Mouse (Mus musculus) limb, embryonic 11.5 days (tissue): ENCODE results near the gene Gpr35. TPM values are rescaled to one million over a fixed set of nuclear protein-coding genes. Genes with fewer than 3 reads are reported as not detected.
"Not testable (repeated sequence)": the region's sequence is repeated elsewhere in the genome, so short reads cannot be mapped to it uniquely, and the experiment has no call there.

Source experiments
- ATAC-seq: fragments of 200-750 bp; cut with Nextera tagmentation; 2 replicates; pipeline ENCODE4 v1.8.0; 2017; ENCODE audit warnings: low read depth; ENCODE audit not compliant: insufficient number of reproducible peaks, low FRiP score, low TSS enrichment
- DNase-seq: peaks from one replicate; pipeline ENCODE4 v3.0.0-alpha.2; 2015; ENCODE audit warnings: low spot score
- H3K27ac ChIP-seq: fragments of 300-500 bp; sonication (generic); replicated peaks from 2 replicates; pipeline ENCODE4 v1.5.1; 2014; ENCODE audit warnings: low read depth, mild to moderate bottlenecking, low read length
- H3K27me3 ChIP-seq: fragments of 300-500 bp; sonication (generic); 2 replicates; pipeline ENCODE4 v1.6.1; 2014; ENCODE audit warnings: mild to moderate bottlenecking, low read length, mixed read lengths; ENCODE audit not compliant: control insufficient read depth, insufficient read depth
- H3K36me3 ChIP-seq: fragments of 300-500 bp; sonication (generic); 2 replicates; pipeline ENCODE4 v1.6.1; 2014; ENCODE audit warnings: mild to moderate bottlenecking, low read length, moderate library complexity, mixed read lengths; ENCODE audit not compliant: control insufficient read depth, insufficient read depth
- H3K4me1 ChIP-seq: fragments of 300-500 bp; sonication (generic); 2 replicates; pipeline ENCODE4 v1.6.1; 2014; ENCODE audit warnings: low read length, mixed read lengths; ENCODE audit not compliant: control insufficient read depth, insufficient read depth
- H3K4me2 ChIP-seq: fragments of 300-500 bp; sonication (generic); 2 replicates; pipeline ENCODE4 v1.6.1; 2014; ENCODE audit warnings: low read depth, mild to moderate bottlenecking, moderate library complexity; ENCODE audit not compliant: severe bottlenecking
- H3K4me3 ChIP-seq: fragments of 300-500 bp; sonication (generic); 2 replicates; pipeline ENCODE4 v1.5.1; 2014; ENCODE audit warnings: low read depth, low read length
- H3K9ac ChIP-seq: fragments of 300-500 bp; sonication (generic); 2 replicates; pipeline ENCODE4 v1.6.1; 2014; ENCODE audit warnings: mild to moderate bottlenecking, low read length
- H3K9me3 ChIP-seq: fragments of 300-500 bp; sonication (generic); 2 replicates; pipeline ENCODE4 v1.6.1; 2016; ENCODE audit warnings: low read length; ENCODE audit not compliant: control insufficient read depth
- WGBS: fragments of 180-500 bp; shearing (Covaris S2); extraction: QIAGEN DNeasy Blood & Tissue Kit; methylation state at CpG from one replicate; pipeline ENCODE4 v1.1.7; 2014; 5-methylcytosine and 5-hydroxymethylcytosine counted together
- polyA plus RNA-seq: library from polyadenylated mRNA; unstranded; fragments of >200 nt; fragmentation: Nextera tagmentation; extraction: Ambion mirVana; gene quantifications from 2 replicates; pipeline ENCODE4 v1.2.1, GENCODE M21; 2014

Gpr35 gene
- polyA plus RNA-seq, 1 experiment from 2014 or later = 0.44 TPM

DNA sequence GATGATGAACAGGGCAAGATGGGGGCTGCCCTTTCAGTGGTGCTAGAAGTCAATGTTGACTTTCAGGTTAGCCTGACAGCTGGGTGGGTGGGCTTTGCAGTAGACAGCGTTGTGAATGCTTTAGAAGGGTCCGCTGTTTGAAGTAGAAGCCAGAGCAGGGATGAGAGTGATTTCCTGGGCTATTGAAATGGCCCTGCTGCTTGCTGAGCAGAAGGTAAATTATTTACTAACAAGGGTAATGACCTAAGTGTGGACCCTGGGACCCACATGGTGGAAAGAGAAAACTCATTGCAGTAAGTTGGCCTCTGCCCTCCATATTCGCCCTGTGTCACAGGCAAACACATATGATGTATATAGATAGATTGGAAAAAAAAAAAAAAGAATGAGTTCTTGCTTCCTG, 14.2 kb upstream of the Gpr35 start:
- no peak overlapping the region for H3K27ac ChIP-seq
- H3K4me3 ChIP-seq = no peak overlapping the region
- WGBS = 90% methylated on average over 3 of the region's 3 CpGs
- ATAC-seq = no peak
- H3K27me3 ChIP-seq = no peaks in the 10 kb centered on the region
- peaks cover 8% of the 10 kb centered on the region; the same call in 1 of the 2 replicates for H3K36me3 ChIP-seq
- H3K9me3 ChIP-seq = no peaks in the 10 kb centered on the region
- peaks cover 10% of the 10 kb centered on the region for H3K4me1 ChIP-seq
- no peak overlapping the region for H3K4me2 ChIP-seq
- no peak for DNase-seq
- no peak overlapping the region for H3K9ac ChIP-seq

GRCm38 (mm10) chr1:92937797-92938196, 12.9 kb upstream of the Gpr35 start:
- no peak for ATAC-seq
- H3K27me3 ChIP-seq = no peaks in the 10 kb centered on the region
- H3K9me3 ChIP-seq = no peaks in the 10 kb centered on the region
- peaks cover 8% of the 10 kb centered on the region; the same call in 1 of the 2 replicates for H3K36me3 ChIP-seq
- DNase-seq = no peak
- H3K4me1 ChIP-seq = peaks cover 10% of the 10 kb centered on the region
- H3K4me3 ChIP-seq = no peak overlapping the region
- WGBS = 87% methylated on average over 3 of the region's 3 CpGs
- no peak overlapping the region for H3K9ac ChIP-seq
- H3K27ac ChIP-seq = no peak overlapping the region
- no peak overlapping the region for H3K4me2 ChIP-seq

GRCm38 (mm10) chr1:92939746-92940145, 10.9 kb upstream of the Gpr35 start:
- peaks cover 8% of the 10 kb centered on the region; the same call in 1 of the 2 replicates for H3K36me3 ChIP-seq
- no peak overlapping the region for H3K27ac ChIP-seq
- H3K9me3 ChIP-seq = no peaks in the 10 kb centered on the region
- 95% methylated on average over 4 of the region's 4 CpGs for WGBS
- no peak overlapping the region for H3K9ac ChIP-seq
- H3K27me3 ChIP-seq = no peaks in the 10 kb centered on the region
- H3K4me3 ChIP-seq = no peak overlapping the region
- DNase-seq = no peak
- H3K4me2 ChIP-seq = no peak overlapping the region
- ATAC-seq = no peak
- H3K4me1 ChIP-seq = peaks cover 7% of the 10 kb centered on the region; the same call in 1 of the 2 replicates

GRCm38 (mm10) chr1:92943219-92943989, 7.3 kb upstream of the Gpr35 start:
- H3K9ac ChIP-seq = no peak overlapping the region
- H3K4me3 ChIP-seq = no peak overlapping the region
- peaks cover 12% of the 10 kb centered on the region; the same call in 1 of the 2 replicates for H3K36me3 ChIP-seq
- DNase-seq (no peak), ATAC-seq (no peak)
- H3K4me2 ChIP-seq = no peak overlapping the region
- no peaks in the 10 kb centered on the region for H3K4me1 ChIP-seq
- H3K27me3 ChIP-seq = no peaks in the 10 kb centered on the region
- WGBS = 93% methylated on average over 19 of the region's 19 CpGs
- H3K27ac ChIP-seq = no peak overlapping the region
- no peaks in the 10 kb centered on the region for H3K9me3 ChIP-seq

- ATAC-seq = no peak
- H3K4me3 ChIP-seq = no peak overlapping the region
- H3K27me3 ChIP-seq = no peaks in the 10 kb centered on the region
- H3K4me2 ChIP-seq = no peak overlapping the region
- no peak for DNase-seq
- peaks cover 4% of the 10 kb centered on the region; the same call in 1 of the 2 replicates for H3K36me3 ChIP-seq
- no peak overlapping the region for H3K27ac ChIP-seq
- 96% methylated on average over 3 of the region's 3 CpGs for WGBS
- no peaks in the 10 kb centered on the region for H3K9me3 ChIP-seq
- no peak overlapping the region for H3K9ac ChIP-seq
- no peaks in the 10 kb centered on the region for H3K4me1 ChIP-seq
These were observed 2.7 kb upstream of the Gpr35 start for GRCm38 (mm10) chr1:92947966-92948365.

- WGBS = 58% methylated on average over 6 of the region's 6 CpGs
- Histone ChIP-seq H3K4me1 (no peaks in the 10 kb centered on the region), H3K36me3 (0 out of 2 replicates have a peak, but pooled peaks cover 4% of the 10 kb centered on the region), H3K9ac (no peak overlapping the region), H3K27me3 (no peaks in the 10 kb centered on the region), H3K4me2 (no peak overlapping the region), H3K4me3 (no peak overlapping the region), H3K27ac (no peak overlapping the region), H3K9me3 (no peaks in the 10 kb centered on the region)
- DNase-seq (peak; percentile 38), ATAC-seq (no peak)
These were observed 1.2 kb upstream of the Gpr35 start for GRCm38 (mm10) chr1:92949426-92949825.

DNA sequence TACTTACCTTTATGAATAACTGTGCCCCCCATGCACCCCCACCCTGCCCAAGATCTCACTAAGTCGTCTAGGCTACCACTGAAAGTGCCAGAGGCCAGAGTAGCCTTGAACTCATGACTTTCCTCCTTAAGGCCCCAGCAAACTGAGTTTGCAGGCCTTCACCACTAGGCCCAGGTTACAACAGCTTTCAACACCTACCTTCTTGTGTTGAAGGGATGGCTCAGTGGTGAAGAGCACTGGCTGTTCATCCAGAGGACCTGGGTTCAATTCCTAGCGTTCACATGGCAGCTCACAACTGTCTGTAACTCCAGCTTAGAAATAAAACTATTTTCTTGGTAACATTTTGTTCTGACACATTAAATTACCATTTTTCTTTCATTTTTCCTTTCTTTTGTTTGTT, 3.0 kb downstream of the Gpr35 start:
- ATAC-seq (no peak), DNase-seq (no peak)
- no peak overlapping the region for H3K27ac ChIP-seq
- H3K36me3 ChIP-seq = no peaks in the 10 kb centered on the region
- no peaks in the 10 kb centered on the region for H3K4me1 ChIP-seq
- H3K4me2 ChIP-seq = no peak overlapping the region
- no peaks in the 10 kb centered on the region for H3K27me3 ChIP-seq
- no peaks in the 10 kb centered on the region for H3K9me3 ChIP-seq
- H3K9ac ChIP-seq = no peak overlapping the region
- H3K4me3 ChIP-seq = no peak overlapping the region
- 73% methylated on average over 2 of the region's 2 CpGs for WGBS

DNA sequence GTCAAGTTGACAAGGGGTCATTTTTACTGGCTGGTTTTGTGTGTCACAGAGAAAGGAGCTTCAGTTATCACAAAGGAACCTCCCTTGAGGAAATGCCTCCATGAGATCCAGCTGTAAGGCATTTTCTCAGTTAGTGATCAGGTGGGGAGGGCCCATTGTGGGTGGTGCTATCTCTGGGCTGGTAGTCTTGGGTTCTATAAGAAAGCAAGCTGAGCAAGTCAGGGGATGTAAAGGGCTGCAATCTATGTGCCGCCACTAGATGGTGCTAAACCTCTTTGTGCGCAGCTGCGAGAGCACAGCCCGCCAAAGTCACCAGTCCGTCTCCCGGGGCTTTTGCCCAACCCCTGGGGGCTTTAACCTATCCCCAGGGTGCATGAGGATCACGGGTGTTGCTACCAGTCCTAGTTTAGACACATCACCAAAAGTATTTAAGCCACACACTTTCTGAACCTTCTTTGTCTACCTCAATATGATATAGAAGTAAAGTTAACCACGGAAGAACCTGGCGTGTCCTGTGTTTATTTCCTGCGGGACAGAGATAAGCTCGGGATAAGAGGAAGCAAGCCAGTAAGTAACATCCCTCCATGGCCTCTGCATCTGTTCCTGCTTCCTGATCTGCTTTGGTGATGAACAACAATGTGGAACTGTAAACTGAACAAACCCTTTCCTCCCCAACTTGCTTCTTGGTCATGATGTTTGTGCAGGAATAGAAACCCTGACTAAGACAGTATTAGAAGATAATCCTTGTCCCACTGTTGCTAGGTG, 6.1 kb downstream of the Gpr35 start:
- not testable (repeated sequence) for H3K4me1 ChIP-seq, H3K9ac ChIP-seq, ATAC-seq, H3K9me3 ChIP-seq, H3K36me3 ChIP-seq, H3K27me3 ChIP-seq, H3K4me3 ChIP-seq, DNase-seq, H3K27ac ChIP-seq
- WGBS = 12% methylated on average over 11 of the region's 11 CpGs
- peak overlapping the region; percentile 22; the same call in 1 of the 2 replicates for H3K4me2 ChIP-seq
